Mouse (Mus musculus) ES-E14 (cell line): ENCODE data around the gene Kirrel.

Experiments used
- HCFC1 ChIP-seq: IDR thresholded peaks from 2 replicates; pipeline ENCODE4 v1.6.1; 2012; ENCODE audit warnings: low read length, inconsistent platforms, borderline replicate concordance; ENCODE audit not compliant: insufficient read depth
- ZC3H11A ChIP-seq: IDR thresholded peaks from 2 replicates; pipeline ENCODE4 v1.6.1; 2012; ENCODE audit warnings: low read depth, mild to moderate bottlenecking, inconsistent platforms, low read length, borderline replicate concordance
- ZNF384 ChIP-seq: IDR thresholded peaks from 2 replicates; pipeline ENCODE4 v1.6.1; 2012; ENCODE audit warnings: low read depth, low read length, inconsistent platforms

DNA sequence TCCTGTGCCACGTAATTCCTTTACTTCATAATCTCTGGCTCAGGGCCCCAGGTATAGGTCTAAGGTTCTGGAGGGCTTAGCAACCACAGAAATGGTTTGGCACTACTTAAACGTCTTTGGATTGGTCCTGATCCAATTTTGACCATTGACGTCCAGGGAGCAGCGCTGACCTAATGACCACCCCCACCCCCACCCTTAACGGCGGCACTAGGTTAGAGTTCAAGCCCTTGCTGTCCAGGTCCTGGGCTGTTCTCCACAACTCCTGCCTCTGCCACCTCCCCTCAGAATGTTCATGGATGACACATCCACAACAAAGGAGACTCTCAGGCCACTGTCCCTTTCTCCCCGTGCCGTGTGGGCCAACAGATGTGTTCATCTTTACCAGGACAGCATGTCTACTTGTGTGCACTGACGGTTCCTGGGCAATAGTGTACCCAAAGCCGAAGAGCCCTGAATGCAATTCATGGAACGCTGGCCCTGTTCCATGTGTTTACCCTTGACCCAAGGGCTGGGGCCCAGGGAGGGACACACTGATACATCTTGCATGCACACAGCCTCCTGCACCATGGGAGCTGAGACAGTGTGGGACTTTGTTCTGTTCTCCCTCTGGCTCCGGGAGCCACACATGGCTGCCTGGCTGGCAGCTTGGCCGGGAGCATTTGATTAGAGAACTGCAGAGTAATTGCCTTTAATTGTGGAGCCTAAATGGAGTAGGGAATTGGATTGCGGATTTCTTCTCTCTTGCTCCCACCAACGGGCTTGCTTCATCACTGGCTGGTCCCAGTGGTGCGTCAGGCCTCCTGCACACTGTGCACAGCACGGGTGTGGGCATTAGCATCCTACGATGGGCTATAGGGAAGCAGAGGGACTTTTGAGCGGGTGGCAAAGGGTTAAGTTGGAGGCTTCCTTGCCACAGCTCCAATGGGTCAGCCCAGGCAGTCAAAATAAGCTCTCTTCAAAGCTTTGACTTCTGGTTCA, 76.3 kb downstream of the Kirrel start:
- no peak for TF ChIP-seq ZC3H11A
- no peak for TF ChIP-seq HCFC1
- no peak for TF ChIP-seq ZNF384
